Mouse (Mus musculus): ENCODE results near the gene 6430550D23Rik.
A peak's percentile ranks its signal among the peaks of the same experiment; 100 is the strongest.
"Not testable (repeated sequence)": the region's sequence is repeated elsewhere in the genome, so short reads cannot be mapped to it uniquely, and the experiment has no call there.

6430550D23Rik gene

GRCm38 (mm10) chr2:155956134-155957059 is 51.4 kb downstream of the 6430550D23Rik start, which contains the start of gene Cep250:
Gene Cep250, plus strand, starts transcription at chr2:155956458.
- peak; percentile 86 for DNase-seq (ENCODE audit: low read depth, low spot score)

- DNase-seq (ENCODE audit: low read depth, low spot score) = peak; percentile 93
Measured at GRCm38 (mm10) chr2:155952006-155952405, 55.8 kb downstream of the 6430550D23Rik start.

- peak; percentile 87 for DNase-seq (ENCODE audit: low read depth, low spot score)
Measured at GRCm38 (mm10) chr2:155949362-155949761, 58.4 kb downstream of the 6430550D23Rik start.

GRCm38 (mm10) chr2:155947390-155948002 is 60.3 kb downstream of the 6430550D23Rik start:
- no peak for DNase-seq (ENCODE audit: low read depth, low spot score)

GRCm38 (mm10) chr2:155946499-155946898 is 61.3 kb downstream of the 6430550D23Rik start:
- DNase-seq (ENCODE audit: low read depth, low spot score) = no peak

GRCm38 (mm10) chr2:155946069-155946468 is 61.7 kb downstream of the 6430550D23Rik start:
- DNase-seq (ENCODE audit: low read depth, low spot score) = peak; percentile 82

- no peak for DNase-seq (ENCODE audit: low read depth, low spot score)
Measured at GRCm38 (mm10) chr2:155945580-155945979, 62.2 kb downstream of the 6430550D23Rik start.

- DNase-seq (ENCODE audit: low read depth, low spot score) = no peak
Measured at GRCm38 (mm10) chr2:155945124-155945523, 62.7 kb downstream of the 6430550D23Rik start, which contains the start of gene Gdf5. Gene Gdf5, minus strand, starts transcription at chr2:155945367.

- DNase-seq (ENCODE audit: low read depth, low spot score) = no peak
Measured at GRCm38 (mm10) chr2:155944685-155945084, 63.1 kb downstream of the 6430550D23Rik start.

- no peak for DNase-seq (ENCODE audit: low read depth, low spot score)
Measured at GRCm38 (mm10) chr2:155943463-155943862, 64.3 kb downstream of the 6430550D23Rik start.

- no peak for DNase-seq (ENCODE audit: low read depth, low spot score)
Measured at GRCm38 (mm10) chr2:155941697-155942442, 65.9 kb downstream of the 6430550D23Rik start.

- no peak for DNase-seq (ENCODE audit: low read depth, low spot score)
Measured at GRCm38 (mm10) chr2:155940681-155941080, 67.1 kb downstream of the 6430550D23Rik start, which contains the start of gene Gm15557. Gene Gm15557, plus strand, starts transcription at chr2:155940728.

- peak; percentile 48 for DNase-seq (ENCODE audit: low read depth, low spot score)
Measured at GRCm38 (mm10) chr2:155939897-155940529, 67.8 kb downstream of the 6430550D23Rik start.

GRCm38 (mm10) chr2:155929531-155930442 is 78.0 kb downstream of the 6430550D23Rik start, which contains the start of gene Uqcc1:
Gene Uqcc1, minus strand, starts transcription at chr2:155930310.
- peak; percentile 99 for DNase-seq (ENCODE audit: low read depth, low spot score)

GRCm38 (mm10) chr2:155928711-155929345 is 78.9 kb downstream of the 6430550D23Rik start:
- DNase-seq (ENCODE audit: low read depth, low spot score) = peak; percentile 46

- DNase-seq (ENCODE audit: low read depth, low spot score) = not testable (repeated sequence)
Measured at GRCm38 (mm10) chr2:155925213-155925612, 82.6 kb downstream of the 6430550D23Rik start.
